Mouse (Mus musculus): ENCODE measurements around the gene Zfp987. TPM values are rescaled to one million over a fixed set of nuclear protein-coding genes. Genes with fewer than 3 reads are reported as not detected.

The Zfp987 gene
- polyA plus RNA-seq, 2 experiments: 0.18 TPM; not detected in 1

Other genes with a start within 250 kb of the Zfp987 start
- not detected in 2 replicates for gene Zfp986, start 228.5 kb upstream of the Zfp987 start, polyA plus RNA-seq (2012; rRNA removed)
- not detected in 2 replicates for gene Zfp986, start 228.5 kb upstream of the Zfp987 start, polyA plus RNA-seq (2014; fragmentation: Nextera tagmentation; extraction: Ambion mirVana)
- gene Zfp600, start 59.5 kb downstream of the Zfp987 start, polyA plus RNA-seq (2012; rRNA removed): not detected in 2 replicates
- gene Zfp600, start 59.5 kb downstream of the Zfp987 start, polyA plus RNA-seq (2014; fragmentation: Nextera tagmentation; extraction: Ambion mirVana): not detected in 2 replicates